Mouse (Mus musculus): ENCODE measurements at regions not wholly inside any gene's neighbourhood (a gene's known extent, or its start where the extent isn't known, plus 50 kb on each side); places are given as distances from the start of the nearest gene placed in this dataset.

DNA sequence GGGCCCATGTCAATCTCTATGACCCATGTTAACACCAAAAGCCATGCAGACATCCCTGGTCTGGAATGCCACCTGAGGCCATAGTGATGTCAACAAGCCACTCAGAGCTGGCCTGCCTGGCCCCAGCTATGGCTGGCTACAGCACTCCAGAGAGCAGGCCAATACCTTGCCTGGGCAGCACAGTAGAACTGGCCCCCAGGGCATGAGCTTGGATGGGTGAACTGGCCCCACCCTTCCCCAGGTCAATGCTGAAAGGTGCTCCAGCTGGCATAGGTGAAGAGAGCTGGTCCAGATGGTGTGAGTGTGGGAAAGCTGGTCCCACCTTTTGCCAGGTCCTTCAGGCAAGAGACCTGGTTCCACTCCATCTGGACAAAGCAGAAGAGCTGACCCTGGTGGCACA is 132.2 kb downstream of the Nfkbiz start:
- TF ChIP-seq POLR2A (IDR thresholded peaks at IDR 0.05; ENCODE audit: extremely low read depth, insufficient read depth, low read length): no peak
- no peak for TF ChIP-seq CTCF (IDR thresholded peaks at IDR 0.05; ENCODE audit: extremely low read depth, insufficient read depth, low read length)

All from cortical plate, adult 2 months (tissue).